Comparison of ENCODE assay signal across 8 mouse cellular contexts in the genomic region with DNA sequence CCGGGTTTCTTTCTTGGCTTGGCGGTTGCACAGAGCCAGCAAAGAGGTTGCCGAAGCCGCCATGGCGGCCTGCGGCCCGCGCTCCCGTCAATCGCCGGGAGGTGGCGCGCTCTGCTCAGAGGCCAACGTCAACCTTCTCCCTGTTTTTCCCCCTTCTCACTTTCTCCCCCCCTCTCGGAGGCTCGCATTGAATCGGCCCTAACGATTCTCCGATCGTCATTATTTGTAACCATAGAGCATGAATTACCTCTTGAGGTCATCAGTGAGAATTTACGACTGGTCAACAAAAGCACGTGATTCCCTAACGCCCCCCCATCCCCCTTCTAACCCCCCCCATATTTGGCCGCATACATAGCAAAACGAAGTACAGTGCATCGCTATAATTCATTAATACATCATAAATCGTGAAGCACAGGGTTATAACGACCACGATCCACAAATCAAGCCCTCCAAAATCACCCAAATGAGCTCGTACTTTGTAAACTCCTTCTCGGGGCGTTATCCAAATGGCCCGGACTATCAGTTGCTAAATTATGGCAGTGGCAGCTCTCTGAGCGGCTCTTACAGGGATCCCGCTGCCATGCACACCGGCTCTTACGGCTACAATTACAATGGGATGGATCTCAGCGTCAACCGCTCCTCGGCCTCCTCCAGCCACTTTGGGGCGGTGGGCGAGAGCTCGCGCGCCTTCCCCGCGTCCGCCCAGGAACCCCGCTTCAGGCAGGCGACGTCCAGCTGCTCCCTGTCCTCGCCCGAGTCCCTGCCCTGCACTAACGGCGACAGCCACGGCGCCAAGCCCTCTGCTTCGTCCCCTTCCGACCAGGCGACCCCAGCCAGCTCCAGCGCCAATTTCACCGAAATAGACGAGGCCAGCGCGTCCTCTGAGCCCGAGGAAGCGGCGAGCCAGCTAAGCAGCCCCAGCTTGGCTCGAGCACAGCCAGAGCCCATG. TPM values are rescaled to one million over a fixed set of nuclear protein-coding genes. Genes with fewer than 3 reads are reported as not detected.
DNase-seq lines count a peak whose midpoint lies in the region; ATAC-seq and TF ChIP-seq lines count a peak whose summit lies in the region.

Hoxb5 (plus strand) TSS at position 186 of the 949 bp plus-strand sequence.

- H3K27ac ChIP-seq in intestine, embryonic 16.5 days (ENCODE audit: low read length) = peak within 1 kb of the TSS; percentile 93
- H3K27ac ChIP-seq in liver, postnatal 0 days (ENCODE audit: low read depth) = no peak within 1 kb of the TSS
- H3K27ac ChIP-seq in neural tube, embryonic 15.5 days (replicated peaks) = peak within 1 kb of the TSS; percentile 99

- no peaks in the 10 kb centered on the region for H3K36me3 ChIP-seq in intestine, embryonic 16.5 days (ENCODE audit: control insufficient read depth, insufficient read depth, low read length)
- no peaks in the 10 kb centered on the region for H3K36me3 ChIP-seq in liver, postnatal 0 days (replicated peaks; ENCODE audit: insufficient read depth, low read length)
- no peaks in the 10 kb centered on the region for H3K36me3 ChIP-seq in neural tube, embryonic 15.5 days

- ATAC-seq in intestine, embryonic 16.5 days = peak; percentile 39
- ATAC-seq in liver, postnatal 0 days = no peak
- peak; percentile 46 for ATAC-seq in neural tube, embryonic 15.5 days (ENCODE audit: low FRiP score)
- no peak for ATAC-seq in erythroid progenitor cell, adult 5-6 weeks (replicated peaks; ENCODE audit: low FRiP score, poor library complexity, severe bottlenecking)

- peak; percentile 85 for TF ChIP-seq CTCF in liver, postnatal 0 days (IDR thresholded peaks at IDR 0.05; ENCODE audit: low read depth)

- peaks cover 21% of the 10 kb centered on the region for H3K4me1 ChIP-seq in intestine, embryonic 16.5 days (ENCODE audit: control insufficient read depth, insufficient read depth, low read length)
- H3K4me1 ChIP-seq in liver, postnatal 0 days (ENCODE audit: insufficient read depth) = no peaks in the 10 kb centered on the region
- peaks cover 71% of the 10 kb centered on the region for H3K4me1 ChIP-seq in neural tube, embryonic 15.5 days

- peaks cover 27% of the 10 kb centered on the region for H3K27me3 ChIP-seq in intestine, embryonic 16.5 days (replicated peaks; ENCODE audit: control insufficient read depth, insufficient read depth, low read length)
- peaks cover 96% of the 10 kb centered on the region for H3K27me3 ChIP-seq in liver, postnatal 0 days (ENCODE audit: insufficient read depth, low read length)
- no peaks in the 10 kb centered on the region for H3K27me3 ChIP-seq in neural tube, embryonic 15.5 days (replicated peaks)

- H3K4me2 ChIP-seq in intestine, embryonic 16.5 days (ENCODE audit: low read depth, low read length) = peak within 1 kb of the TSS; percentile 79
- H3K4me2 ChIP-seq in liver, postnatal 0 days (ENCODE audit: low read depth, low read length) = peak within 1 kb of the TSS; percentile 65
- peak within 1 kb of the TSS; percentile 87 for H3K4me2 ChIP-seq in neural tube, embryonic 15.5 days

- no peak for TF ChIP-seq EP300 in liver, postnatal 0 days (IDR thresholded peaks at IDR 0.05; ENCODE audit: low read depth)

- DNase-seq in heart, adult 18-20 months = peak; percentile 52 to 72
- DNase-seq in heart, adult 9 months (ENCODE audit: low spot score in 2 of 2) = no peak
- peak; percentile 95 for DNase-seq in adrenal gland, adult 2 months
- DNase-seq in gastrocnemius, postnatal 14 days = peak; percentile 66
- DNase-seq in liver, postnatal 0 days = peak; percentile 77

- no peaks in the 10 kb centered on the region for H3K9me3 ChIP-seq in intestine, embryonic 16.5 days (ENCODE audit: control insufficient read depth, low read length)
- no peaks in the 10 kb centered on the region for H3K9me3 ChIP-seq in liver, postnatal 0 days (ENCODE audit: low read length)
- H3K9me3 ChIP-seq in neural tube, embryonic 15.5 days (replicated peaks) = no peaks in the 10 kb centered on the region

- H3K4me3 ChIP-seq in intestine, embryonic 16.5 days (ENCODE audit: low read length) = peak within 1 kb of the TSS; percentile 50
- peak within 1 kb of the TSS; percentile 38 for H3K4me3 ChIP-seq in liver, postnatal 0 days (ENCODE audit: low read depth, low read length)
- H3K4me3 ChIP-seq in neural tube, embryonic 15.5 days (replicated peaks) = peak within 1 kb of the TSS; percentile 60

- H3K9ac ChIP-seq in intestine, embryonic 16.5 days (ENCODE audit: low read depth, low read length) = peak within 1 kb of the TSS; percentile 81
- H3K9ac ChIP-seq in liver, postnatal 0 days (replicated peaks) = peak within 1 kb of the TSS; percentile 30; the same call in 1 of the 2 replicates
- peak within 1 kb of the TSS; percentile 83 for H3K9ac ChIP-seq in neural tube, embryonic 15.5 days (replicated peaks)

- intact Hi-C loops in gastrocnemius, postnatal 14 days (cut with DNase I; ENCODE audit: low total_unique reads) = loop anchor here (5.0 to 10.0 kb wide), 2 partner anchors 101 to 234 kb away; no protein-coding TSS in a partner anchor

- WGBS in intestine, embryonic 16.5 days = 3% methylated on average over 69 of the region's 69 CpGs
- WGBS in liver, postnatal 0 days (ENCODE audit: insufficient replicate concordance) = 1% methylated on average over 69 of the region's 69 CpGs
- WGBS in neural tube, embryonic 15.5 days = under 1% methylated on average over 69 of the region's 69 CpGs

RNA-seq across cellular contexts. Expression of gene Hoxb5, which starts in this region (rescaled TPM):
- under 1 TPM; 0.12 to 0.21 TPM for total RNA-seq in heart, adult 18-20 months (2021)
- total RNA-seq in adrenal gland, adult 2 months (2021) = 10 to 100 TPM; 15.2 to 31.6 TPM
- 43.4 and 45.6 TPM in 2 replicates for polyA plus RNA-seq in adrenal gland, adult 2 months (2012; rRNA removed)
- total RNA-seq in gastrocnemius, postnatal 14 days (2021) = under 1 TPM; 0.90 to 0.91 TPM
- polyA plus RNA-seq in intestine, embryonic 16.5 days (2015; fragmentation: Nextera tagmentation; extraction: Ambion mirVana) = 26.4 and 28.7 TPM in 2 replicates
- polyA plus RNA-seq in liver, postnatal 0 days (2015; fragmentation: Nextera tagmentation; extraction: Ambion mirVana) = 0.75 and 0.91 TPM in 2 replicates
- polyA plus RNA-seq in neural tube, embryonic 15.5 days (2015; fragmentation: Nextera tagmentation; extraction: Ambion mirVana) = 39.5 and 106 TPM in 2 replicates
- not detected in 2 replicates for total RNA-seq in erythroid progenitor cell, adult 5-6 weeks (2015; ENCODE audit: low replicate concordance)
- not detected in 2 replicates for total RNA-seq in erythroid progenitor cell, adult 5-6 weeks (2017; ENCODE audit: low replicate concordance)

Comparison
In these comparisons a context has a peak if more than half of its experiments do, and no peak if none do; other contexts are left out.
1. RNA of gene Hoxb5 (total RNA-seq): 15.2 to 31.6 TPM in adrenal gland, adult 2 months; 0.90 to 0.91 TPM in gastrocnemius, postnatal 14 days, 0.12 to 0.21 TPM in heart, adult 18-20 months and not detected in erythroid progenitor cell, adult 5-6 weeks; every median in the first group is over 4 times any median in the second.
2. RNA of gene Hoxb5 (polyA plus RNA-seq): 39.5 to 106 TPM in neural tube, embryonic 15.5 days, 43.4 to 45.6 TPM in adrenal gland, adult 2 months and 26.4 to 28.7 TPM in intestine, embryonic 16.5 days; 0.75 to 0.91 TPM in liver, postnatal 0 days; every median in the first group is over 10 times any median in the second.
3. Peak in DNase-seq in heart, adult 18-20 months; RNA of the gene not detected or under 1 TPM.
4. Peak in DNase-seq in gastrocnemius, postnatal 14 days; RNA of the gene not detected or under 1 TPM.
5. Peak in DNase-seq, H3K4me3 ChIP-seq, H3K9ac ChIP-seq and H3K4me2 ChIP-seq in liver, postnatal 0 days; RNA of the gene not detected or under 1 TPM.
6. ATAC-seq: peak in intestine, embryonic 16.5 days (single experiment) and neural tube, embryonic 15.5 days (single experiment); none in liver, postnatal 0 days (single experiment) and erythroid progenitor cell, adult 5-6 weeks (single experiment).
7. H3K9ac ChIP-seq: peak in every context shown above with its lines; median percentile 83 in neural tube, embryonic 15.5 days; 81 in intestine, embryonic 16.5 days; 30 in liver, postnatal 0 days.
8. Peak in every context shown above with its lines, with median percentiles within 50 percentile points of each other: H3K4me2 ChIP-seq and H3K4me3 ChIP-seq.